Mouse (Mus musculus) kidney, postnatal 4 days (tissue): ENCODE measurements around the gene Zfp553.

Experiments
- DNase-seq, 2 experiments: peaks; one replicate each; pipeline ENCODE4 v3.0.0; 2021; ENCODE audit warnings: mixed read lengths in 2 of 2

Zfp553 gene

DNA sequence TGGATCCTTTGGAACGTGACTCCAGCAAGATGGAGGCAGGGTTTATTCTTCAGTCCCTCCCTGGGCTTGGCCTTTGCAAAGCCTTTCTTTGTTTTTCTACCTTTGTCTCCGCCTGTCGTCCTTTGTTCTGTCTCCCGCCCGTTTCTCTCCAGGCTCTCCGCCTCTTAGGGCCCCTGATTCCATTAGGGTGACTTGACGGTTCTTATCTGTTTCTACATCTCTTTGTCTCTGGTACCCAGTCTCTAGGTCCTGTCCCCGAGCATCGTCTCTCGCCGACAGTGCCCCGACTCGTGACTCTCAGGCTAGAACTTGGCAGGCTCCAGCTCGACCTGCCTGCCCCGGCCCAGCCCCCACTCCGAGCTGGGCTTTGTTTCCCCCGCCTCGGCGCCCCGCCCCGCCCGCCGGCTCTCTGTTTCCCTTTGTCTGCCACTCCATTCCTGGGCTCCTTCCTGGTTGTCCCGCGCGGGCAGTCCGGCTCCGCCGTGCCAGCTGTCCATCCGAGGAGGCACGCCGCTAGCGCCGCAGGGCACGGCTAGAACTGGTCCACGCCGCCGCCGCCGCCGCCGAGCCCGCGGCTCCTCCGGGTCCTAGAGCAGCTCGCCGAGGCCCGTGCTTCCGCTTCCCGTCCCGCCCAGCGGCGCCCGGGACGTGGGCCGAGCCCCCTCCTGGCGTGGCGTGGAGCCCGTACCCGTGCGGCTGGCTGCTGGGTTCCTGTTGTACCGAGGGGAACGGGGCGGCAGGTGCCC lies at the start of gene Zfp553, which contains the start of gene Sept1:
Zfp553 (plus strand) TSS at position 440 of the 746 bp plus-strand sequence.
Sept1 (minus strand) TSS at position 509 of the 746 bp plus-strand sequence.
- peak; percentile 88 to 93 for DNase-seq

GRCm38 (mm10) chr7:127183345-127183744 lies 49.5 kb upstream of the Zfp553 start:
- no peak for DNase-seq

GRCm38 (mm10) chr7:127183828-127184227 lies 49.0 kb upstream of the Zfp553 start:
- peak; percentile 34 to 62 for DNase-seq

GRCm38 (mm10) chr7:127184720-127185119 lies 48.1 kb upstream of the Zfp553 start:
- DNase-seq: no peak

GRCm38 (mm10) chr7:127185601-127186000 lies 47.3 kb upstream of the Zfp553 start:
- DNase-seq: peak in 1 of 2 experiments; percentile 40

- no peak for DNase-seq
Observed at GRCm38 (mm10) chr7:127187351-127187750, 45.5 kb upstream of the Zfp553 start.

- DNase-seq: no peak
Observed at GRCm38 (mm10) chr7:127188305-127189276, 44.3 kb upstream of the Zfp553 start.

DNA sequence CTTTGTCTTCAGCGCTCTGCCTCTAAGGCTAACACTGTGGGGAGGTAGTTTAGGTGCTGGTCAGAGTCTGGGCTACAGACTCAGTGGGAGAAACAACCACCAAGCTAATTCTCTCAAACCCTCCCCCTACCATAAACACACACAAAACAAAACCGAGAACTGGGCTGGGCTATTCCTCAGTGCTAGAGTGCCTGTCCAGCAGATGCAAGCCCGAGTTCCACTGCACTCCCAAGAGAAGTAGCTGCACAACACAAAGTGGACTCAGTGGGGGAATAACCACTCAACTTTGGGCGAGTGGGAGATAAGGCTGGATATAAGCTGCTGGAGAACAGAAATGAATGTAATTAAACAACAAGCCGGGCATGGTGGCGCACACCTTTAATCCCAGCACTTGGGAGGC lies 42.2 kb upstream of the Zfp553 start:
- no peak for DNase-seq

DNA sequence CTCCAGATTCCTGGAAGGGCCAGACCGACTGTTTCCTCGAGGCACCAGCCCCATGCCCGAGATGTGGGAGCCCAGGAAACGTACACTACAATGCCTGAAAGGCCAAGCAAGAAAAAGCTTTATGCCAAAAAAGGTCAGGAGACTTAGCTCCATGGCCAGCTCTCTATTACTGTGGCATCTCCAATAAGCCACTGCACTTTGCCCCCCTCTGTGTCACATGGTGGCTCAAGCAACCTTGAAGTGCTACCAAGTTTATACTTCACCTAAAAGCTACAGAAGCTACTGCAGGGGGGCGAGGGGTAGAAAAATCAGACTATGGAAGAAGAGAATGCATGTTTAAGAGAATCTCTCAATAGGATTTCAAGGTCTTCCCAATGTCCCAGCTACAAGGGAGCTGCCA lies 39.9 kb upstream of the Zfp553 start:
- peak in 1 of 2 experiments; percentile 49 for DNase-seq

DNA sequence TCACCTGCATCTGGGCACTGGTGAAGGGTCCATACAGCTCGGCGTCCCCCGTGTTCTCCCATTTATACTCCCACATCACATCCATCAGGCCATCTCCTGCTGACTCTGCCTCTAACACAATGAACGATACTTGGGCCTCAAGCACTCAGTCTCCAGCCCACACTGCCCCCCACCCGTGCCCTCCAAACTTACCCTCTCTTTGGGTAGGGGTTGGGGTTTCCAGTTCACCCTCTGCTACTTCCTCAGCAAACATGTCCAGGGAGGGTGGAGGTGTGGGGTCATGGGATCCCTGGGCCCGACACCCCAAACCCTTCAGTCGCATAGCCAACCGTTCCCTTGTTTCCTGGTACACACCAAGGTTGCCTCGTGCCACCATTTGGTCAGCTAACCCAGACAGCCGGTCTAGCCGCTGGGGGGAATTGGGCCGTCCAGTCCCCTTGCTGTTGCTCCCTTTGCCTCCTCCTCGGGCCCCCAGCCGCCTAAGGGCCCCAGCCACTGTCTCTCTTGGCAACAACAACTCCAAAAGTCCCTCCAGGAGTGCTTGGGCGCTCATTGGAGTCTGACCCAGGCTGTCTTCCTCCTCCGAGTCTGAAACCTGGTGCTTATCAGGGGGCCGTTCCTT lies 38.7 kb upstream of the Zfp553 start:
- DNase-seq: no peak

DNA sequence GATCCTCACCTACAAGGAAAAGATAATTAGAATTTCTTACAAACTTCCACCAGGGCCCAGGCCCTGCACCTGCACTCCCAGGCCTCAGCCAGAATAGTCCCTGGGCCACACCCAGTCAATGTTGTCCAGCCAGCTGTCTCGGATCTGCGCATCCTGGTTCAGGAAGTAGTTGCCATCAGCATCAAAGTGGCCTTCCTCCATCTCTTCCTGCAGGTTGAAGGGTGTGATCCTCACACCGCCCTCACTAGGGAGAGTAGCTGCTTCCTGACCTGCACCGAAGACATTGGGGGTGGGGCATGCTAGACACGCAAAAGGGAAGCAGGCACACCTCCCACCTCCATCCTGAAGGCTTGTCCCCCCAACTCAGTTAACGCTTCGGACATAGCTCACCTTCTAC lies 38.2 kb upstream of the Zfp553 start:
- DNase-seq: no peak

GRCm38 (mm10) chr7:127195544-127196295 lies 37.1 kb upstream of the Zfp553 start, which contains the start of gene Cd2bp2:
TSS of gene Cd2bp2 (minus strand) at chr7:127196050.
- peak; percentile 96 to 97 for DNase-seq

- no peak for DNase-seq
Observed at GRCm38 (mm10) chr7:127196484-127196883, 36.4 kb upstream of the Zfp553 start.

GRCm38 (mm10) chr7:127206606-127207005 lies 26.3 kb upstream of the Zfp553 start:
- DNase-seq: no peak

- DNase-seq: peak in 1 of 2 experiments; percentile 45
Observed at GRCm38 (mm10) chr7:127207374-127208294, 25.2 kb upstream of the Zfp553 start.

DNA sequence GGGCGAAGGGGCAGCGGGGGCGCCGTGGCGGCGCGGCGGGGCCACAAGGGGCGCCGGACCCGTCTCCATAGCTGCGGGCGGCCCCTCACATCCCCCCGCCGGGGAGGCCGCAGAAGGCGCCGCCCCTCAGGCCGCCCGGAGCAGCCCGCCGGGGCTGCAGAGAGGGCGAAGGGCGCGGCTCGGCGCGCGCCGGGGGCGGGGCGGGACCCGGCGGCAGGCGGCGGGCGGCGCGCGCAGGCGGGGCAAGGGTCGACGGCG lies 24.6 kb upstream of the Zfp553 start, which contains the start of gene Tbc1d10b:
Tbc1d10b (minus strand) TSS at position 174 of the 258 bp plus-strand sequence.
- no peak for DNase-seq

GRCm38 (mm10) chr7:127208553-127209438 lies 24.1 kb upstream of the Zfp553 start, which contains the start of gene Mylpf:
TSS of gene Mylpf (plus strand) at chr7:127208890.
- peak; percentile 96 to 97 for DNase-seq

GRCm38 (mm10) chr7:127209851-127210250 lies 23.0 kb upstream of the Zfp553 start:
- no peak for DNase-seq

GRCm38 (mm10) chr7:127210266-127210665 lies 22.6 kb upstream of the Zfp553 start:
- DNase-seq: no peak
